Mouse (Mus musculus) heart, embryonic 16.5 days (tissue): ENCODE results near the gene Fam131a. TPM values are rescaled to one million over a fixed set of nuclear protein-coding genes. Genes with fewer than 3 reads are reported as not detected.
A peak's percentile ranks its signal among the peaks of the same experiment; 100 is the strongest.

Experiments
- ATAC-seq: fragments of 200-750 bp; cut with Nextera tagmentation; replicated peaks from 2 replicates; pipeline ENCODE4 v1.8.0; 2017; ENCODE audit warnings: moderate number of reproducible peaks; ENCODE audit not compliant: insufficient read depth, low FRiP score; ENCODE audit errors: extremely low read depth
- H3K27ac ChIP-seq: fragments of 300-500 bp; sonication (generic); 2 replicates; pipeline ENCODE4 v1.5.1; 2014; ENCODE audit warnings: mild to moderate bottlenecking, low read length, control low read depth, moderate library complexity
- H3K27me3 ChIP-seq: fragments of 300-500 bp; sonication (generic); 2 replicates; pipeline ENCODE4 v1.6.1; 2014; ENCODE audit warnings: low read length, mixed read lengths; ENCODE audit not compliant: control insufficient read depth, insufficient read depth
- H3K36me3 ChIP-seq: fragments of 300-500 bp; sonication (generic); 2 replicates; pipeline ENCODE4 v1.6.1; 2014; ENCODE audit not compliant: control insufficient read depth, insufficient read depth
- H3K4me1 ChIP-seq: fragments of 300-500 bp; sonication (generic); 2 replicates; pipeline ENCODE4 v1.6.1; 2014; ENCODE audit warnings: low read length, mixed read lengths; ENCODE audit not compliant: control insufficient read depth, insufficient read depth
- H3K4me2 ChIP-seq: fragments of 300-500 bp; sonication (generic); 2 replicates; pipeline ENCODE4 v1.6.1; 2014; ENCODE audit warnings: low read depth, mild to moderate bottlenecking, control low read depth, low read length
- H3K4me3 ChIP-seq: fragments of 300-500 bp; sonication (generic); 2 replicates; pipeline ENCODE4 v1.5.1; 2014; ENCODE audit warnings: mild to moderate bottlenecking, control low read depth, low read length
- H3K9ac ChIP-seq: fragments of 300-500 bp; sonication (generic); 2 replicates; pipeline ENCODE4 v1.6.1; 2014; ENCODE audit warnings: low read length, control low read depth
- H3K9me3 ChIP-seq: fragments of 300-500 bp; sonication (generic); replicated peaks from 2 replicates; pipeline ENCODE4 v1.6.1; 2016; ENCODE audit warnings: low read length; ENCODE audit not compliant: control insufficient read depth
- WGBS: fragments of 180-500 bp; shearing (Covaris S2); extraction: QIAGEN DNeasy Blood & Tissue Kit; methylation state at CpG from one replicate; pipeline ENCODE4 v1.1.7; 2014; 5-methylcytosine and 5-hydroxymethylcytosine counted together
- polyA plus RNA-seq: library from polyadenylated mRNA; unstranded; fragments of >200 nt; fragmentation: Nextera tagmentation; extraction: Ambion mirVana; gene quantifications from 2 replicates; pipeline ENCODE4 v1.2.1, GENCODE M21; 2015

The Fam131a gene
- polyA plus RNA-seq, 1 experiment from 2014 or later = 7.5 TPM

- WGBS = 58% methylated on average over 5 of the region's 5 CpGs
- no peak overlapping the region for H3K4me2 ChIP-seq
- peaks cover 47% of the 10 kb centered on the region for H3K27me3 ChIP-seq
Observed at GRCm38 (mm10) chr16:20731688-20732087, 38.6 kb downstream of the Fam131a start.

GRCm38 (mm10) chr16:20732251-20732924, 39.3 kb downstream of the Fam131a start:
- Histone ChIP-seq H3K4me1 (peaks cover 6% of the 10 kb centered on the region), H3K9me3 (no peaks in the 10 kb centered on the region), H3K27me3 (peaks cover 51% of the 10 kb centered on the region), H3K9ac (peak overlapping the region; percentile 75), H3K4me3 (peak overlapping the region; percentile 70), H3K4me2 (peak overlapping the region; percentile 99), H3K27ac (peak overlapping the region; percentile 13; the same call in 1 of the 2 replicates), H3K36me3 (no peaks in the 10 kb centered on the region)
- 2% methylated on average over 27 of the region's 30 CpGs for WGBS
- ATAC-seq = peak; percentile 17; the same call in 1 of the 2 replicates

More at GRCm38 (mm10) chr16:20731688-20732087, 38.6 kb downstream of the Fam131a start:
- Histone ChIP-seq H3K9ac (no peak overlapping the region), H3K4me1 (peaks cover 6% of the 10 kb centered on the region), H3K36me3 (no peaks in the 10 kb centered on the region), H3K4me3 (no peak overlapping the region), H3K27ac (no peak overlapping the region), H3K9me3 (no peaks in the 10 kb centered on the region)
- ATAC-seq = no peak

DNA sequence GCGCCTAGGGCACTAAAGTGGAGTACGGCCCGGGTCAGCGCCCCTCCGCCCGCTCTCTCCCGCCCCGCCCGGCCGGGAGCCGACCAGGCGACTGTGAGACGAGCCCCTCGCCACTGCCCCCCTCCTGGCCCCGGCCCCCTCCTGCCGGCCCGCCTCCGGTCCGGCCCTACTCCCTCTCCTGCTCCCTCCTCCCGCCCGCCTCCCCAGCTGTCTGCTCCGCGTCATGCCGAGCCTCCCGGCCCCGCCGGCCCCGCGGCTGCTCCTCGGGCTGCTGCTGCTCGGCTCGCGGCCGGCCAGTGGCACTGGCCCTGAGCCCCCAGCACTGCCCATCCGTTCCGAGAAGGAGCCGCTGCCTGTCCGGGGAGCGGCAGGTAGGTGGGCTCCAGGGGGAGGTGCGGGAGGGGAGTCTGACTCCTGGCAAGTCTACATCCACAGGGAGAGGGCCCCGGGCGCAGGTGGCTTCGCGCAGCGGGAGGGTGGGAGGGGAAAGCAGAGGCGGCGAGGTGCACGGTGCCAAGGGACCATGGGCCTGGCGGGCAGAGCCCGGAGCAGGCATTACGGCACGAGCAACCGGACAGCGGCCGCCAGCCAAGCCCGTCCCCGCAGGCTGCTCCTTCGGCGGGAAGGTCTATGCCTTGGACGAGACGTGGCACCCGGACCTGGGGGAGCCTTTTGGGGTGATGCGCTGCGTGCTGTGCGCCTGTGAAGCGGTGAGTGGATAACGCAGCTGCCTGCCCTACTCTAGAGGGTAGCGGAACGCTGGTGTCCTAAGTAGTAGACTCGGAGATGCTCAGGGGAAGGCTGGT, 40.1 kb downstream of the Fam131a start, which contains the start of gene Chrd:
TSS of gene Chrd (plus strand) at position 203 of the 806 bp plus-strand sequence.
- peak within 1 kb of the TSS; percentile 75 for H3K9ac ChIP-seq
- H3K36me3 ChIP-seq = no peaks in the 10 kb centered on the region
- H3K4me2 ChIP-seq = peak within 1 kb of the TSS; percentile 99
- no peaks in the 10 kb centered on the region for H3K9me3 ChIP-seq
- H3K27ac ChIP-seq = peak within 1 kb of the TSS; percentile 13; the same call in 1 of the 2 replicates
- peak; percentile 65 for ATAC-seq
- peaks cover 51% of the 10 kb centered on the region for H3K27me3 ChIP-seq
- H3K4me1 ChIP-seq = peaks cover 6% of the 10 kb centered on the region
- 1% methylated on average over 67 of the region's 70 CpGs for WGBS
- peak within 1 kb of the TSS; percentile 70 for H3K4me3 ChIP-seq

GRCm38 (mm10) chr16:20733731-20734730, 41.0 kb downstream of the Fam131a start, which contains the start of gene Thpo:
Gene Thpo (minus strand): TSS chr16:20734511.
- peak within 1 kb of the TSS; percentile 70 for H3K4me3 ChIP-seq
- H3K9ac ChIP-seq = peak within 1 kb of the TSS; percentile 75
- H3K4me2 ChIP-seq = peak within 1 kb of the TSS; percentile 99
- no peak within 1 kb of the TSS for H3K27ac ChIP-seq
- peaks cover 51% of the 10 kb centered on the region for H3K27me3 ChIP-seq
- WGBS = 3% methylated on average over 45 of the region's 45 CpGs
- ATAC-seq = no peak
- H3K4me1 ChIP-seq = peaks cover 6% of the 10 kb centered on the region
- no peaks in the 10 kb centered on the region for H3K9me3 ChIP-seq
- H3K36me3 ChIP-seq = no peaks in the 10 kb centered on the region

GRCm38 (mm10) chr16:20735651-20736050, 42.6 kb downstream of the Fam131a start:
- peaks cover 47% of the 10 kb centered on the region for H3K27me3 ChIP-seq
- no peaks in the 10 kb centered on the region for H3K9me3 ChIP-seq
- peaks cover 6% of the 10 kb centered on the region for H3K4me1 ChIP-seq
- H3K4me3 ChIP-seq = no peak overlapping the region
- H3K36me3 ChIP-seq = no peaks in the 10 kb centered on the region
- H3K27ac ChIP-seq = no peak overlapping the region
- H3K9ac ChIP-seq = no peak overlapping the region
- ATAC-seq = no peak
- WGBS = 72% methylated on average over 5 of the region's 5 CpGs
- no peak overlapping the region for H3K4me2 ChIP-seq

- H3K9ac ChIP-seq = no peak overlapping the region
- H3K4me2 ChIP-seq = no peak overlapping the region
- H3K27ac ChIP-seq = no peak overlapping the region
- peaks cover 6% of the 10 kb centered on the region for H3K4me1 ChIP-seq
- peaks cover 47% of the 10 kb centered on the region for H3K27me3 ChIP-seq
- WGBS = 83% methylated on average over 7 of the region's 7 CpGs
- H3K36me3 ChIP-seq = no peaks in the 10 kb centered on the region
- ATAC-seq = no peak
- H3K9me3 ChIP-seq = no peaks in the 10 kb centered on the region
- no peak overlapping the region for H3K4me3 ChIP-seq
Observed at GRCm38 (mm10) chr16:20736168-20736567, 43.1 kb downstream of the Fam131a start.

DNA sequence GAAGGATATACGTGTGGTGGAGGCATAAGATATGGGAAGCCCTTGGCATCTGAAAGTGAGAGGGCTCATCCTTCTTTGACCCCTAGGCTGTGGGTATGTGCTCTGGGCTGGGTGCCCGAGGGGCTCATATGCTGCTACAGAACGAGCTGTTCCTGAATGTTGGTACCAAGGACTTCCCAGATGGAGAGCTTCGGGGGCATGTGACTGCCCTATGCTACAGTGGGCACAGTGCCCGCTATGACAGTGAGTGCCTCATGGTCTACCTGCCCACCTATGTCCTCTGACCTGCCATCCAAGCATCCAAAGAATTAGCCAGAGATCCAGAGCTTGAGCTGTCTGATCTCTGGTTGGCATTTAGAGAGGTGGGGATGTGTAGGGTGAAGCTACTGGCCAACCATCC, 43.8 kb downstream of the Fam131a start:
- Histone ChIP-seq H3K27ac (no peak overlapping the region), H3K9ac (no peak overlapping the region), H3K9me3 (no peaks in the 10 kb centered on the region), H3K27me3 (peaks cover 47% of the 10 kb centered on the region), H3K4me2 (no peak overlapping the region), H3K4me1 (peaks cover 6% of the 10 kb centered on the region), H3K36me3 (no peaks in the 10 kb centered on the region), H3K4me3 (no peak overlapping the region)
- no peak for ATAC-seq
- WGBS = 75% methylated on average over 5 of the region's 5 CpGs

GRCm38 (mm10) chr16:20739845-20740244, 46.8 kb downstream of the Fam131a start:
- ATAC-seq = no peak
- H3K27me3 ChIP-seq = peaks cover 24% of the 10 kb centered on the region
- 85% methylated on average over 9 of the region's 9 CpGs for WGBS
- H3K9ac ChIP-seq = no peak overlapping the region
- no peaks in the 10 kb centered on the region for H3K4me1 ChIP-seq
- H3K4me2 ChIP-seq = no peak overlapping the region
- H3K27ac ChIP-seq = no peak overlapping the region
- no peaks in the 10 kb centered on the region for H3K9me3 ChIP-seq
- no peak overlapping the region for H3K4me3 ChIP-seq
- no peaks in the 10 kb centered on the region for H3K36me3 ChIP-seq
